Mouse (Mus musculus) heart, adult 11 months (tissue): ENCODE measurements at regions not wholly inside any gene's neighbourhood (a gene's known extent, or its start where the extent isn't known, plus 50 kb on each side); places are given as distances from the start of the nearest gene placed in this dataset.
"Not testable (repeated sequence)": the region's sequence is repeated elsewhere in the genome, so short reads cannot be mapped to it uniquely, and the experiment has no call there.

Experiments used
- DNase-seq: peaks from one replicate; pipeline ENCODE4 v3.0.0; 2022

- no peak for DNase-seq
These were observed 52.6 kb upstream of the Slc28a3 start for GRCm38 (mm10) chr13:58663316-58663715.

GRCm38 (mm10) chr13:58668664-58669063 lies 58.0 kb upstream of the Slc28a3 start:
- DNase-seq = peak; percentile 15

- no peak for DNase-seq
These were observed 59.5 kb upstream of the Slc28a3 start for GRCm38 (mm10) chr13:58670206-58670605.

- not testable (repeated sequence) for DNase-seq
These were observed 64.9 kb upstream of the Slc28a3 start for GRCm38 (mm10) chr13:58675611-58676010.

GRCm38 (mm10) chr13:58677521-58677920 lies 66.8 kb upstream of the Slc28a3 start:
- no peak for DNase-seq

- DNase-seq = no peak
These were observed 69.0 kb upstream of the Slc28a3 start for GRCm38 (mm10) chr13:58679663-58680062.

GRCm38 (mm10) chr13:58686822-58687221 lies 76.1 kb upstream of the Slc28a3 start:
- DNase-seq = peak; percentile 77

GRCm38 (mm10) chr13:58687609-58688008 lies 76.9 kb upstream of the Slc28a3 start:
- DNase-seq = no peak

- no peak for DNase-seq
These were observed 77.6 kb upstream of the Slc28a3 start for GRCm38 (mm10) chr13:58688249-58688648.

GRCm38 (mm10) chr13:58694703-58695102 lies 84.0 kb upstream of the Slc28a3 start:
- no peak for DNase-seq

- DNase-seq = peak; percentile 48
These were observed 85.3 kb upstream of the Slc28a3 start for GRCm38 (mm10) chr13:58695964-58696363.

GRCm38 (mm10) chr13:58700021-58700420 lies 89.3 kb upstream of the Slc28a3 start:
- DNase-seq = no peak

- peak; percentile 31 for DNase-seq
These were observed 93.5 kb upstream of the Slc28a3 start for GRCm38 (mm10) chr13:58704141-58704540.

- DNase-seq = no peak
These were observed 89.8 kb upstream of the Ntrk2 start for GRCm38 (mm10) chr13:58716584-58716983.

- no peak for DNase-seq
These were observed 75.8 kb upstream of the Ntrk2 start for GRCm38 (mm10) chr13:58730500-58731105.

- DNase-seq = no peak
These were observed 73.6 kb upstream of the Ntrk2 start for GRCm38 (mm10) chr13:58732776-58733175.

- DNase-seq = no peak
These were observed 72.8 kb upstream of the Ntrk2 start for GRCm38 (mm10) chr13:58733615-58734014.

- no peak for DNase-seq
These were observed 70.8 kb upstream of the Ntrk2 start for GRCm38 (mm10) chr13:58735577-58735976.

- peak; percentile 56 for DNase-seq
These were observed 65.6 kb upstream of the Ntrk2 start for GRCm38 (mm10) chr13:58740731-58741130.

GRCm38 (mm10) chr13:58746056-58746455 lies 60.3 kb upstream of the Ntrk2 start:
- no peak for DNase-seq

GRCm38 (mm10) chr13:58747685-58748084 lies 58.7 kb upstream of the Ntrk2 start:
- DNase-seq = peak; percentile 11

- DNase-seq = no peak
These were observed 50.2 kb upstream of the Ntrk2 start for GRCm38 (mm10) chr13:58756125-58756524.
